Mouse (Mus musculus) C2C12 (cell line): ENCODE data around the gene Srms.

Experiments
- CEBPB ChIP-seq: IDR thresholded peaks from one replicate; pipeline ENCODE4 v1.6.1; 2011; ENCODE audit warnings: low read depth, mild to moderate bottlenecking, control low read depth, moderate library complexity
- CTCF ChIP-seq: IDR thresholded peaks from one replicate; pipeline ENCODE4 v1.5.1; 2011; ENCODE audit not compliant: control insufficient read depth, insufficient read depth, insufficient read length

- TF ChIP-seq CTCF = no peak
- no peak for TF ChIP-seq CEBPB
Measured at GRCm38 (mm10) chr2:181231171-181231570, 18.2 kb upstream of the Srms start.
